Mouse (Mus musculus): ENCODE data around the gene Rnf185.

GRCm38 (mm10) chr11:3379427-3379826 is 72.7 kb downstream of the Rnf185 start:
- TF ChIP-seq CTCF (IDR thresholded peaks at IDR 0.05; ENCODE audit: borderline replicate concordance, control insufficient read depth, extremely low read depth, insufficient read depth, low read length, poor library complexity) (no peak), POLR2A (IDR thresholded peaks at IDR 0.05; ENCODE audit: control insufficient read depth, extremely low read depth, insufficient read depth, low read length, poor library complexity) (no peak)
